Mouse (Mus musculus) hindbrain, embryonic 10.5 days (tissue): ENCODE results near the gene Ccdc33. TPM values are rescaled to one million over a fixed set of nuclear protein-coding genes. Genes with fewer than 3 reads are reported as not detected.

Experiments
- DNase-seq: peaks from one replicate; pipeline ENCODE4 v3.0.0-alpha.2; 2017; ENCODE audit warnings: low spot score
- H3K27ac ChIP-seq: fragments of 300-500 bp; sonication (generic); 2 replicates; pipeline ENCODE4 v1.5.1; 2016; ENCODE audit warnings: mild to moderate bottlenecking, moderate library complexity
- H3K27me3 ChIP-seq: fragments of 300-500 bp; sonication (generic); 2 replicates; pipeline ENCODE4 v1.6.1; 2016; ENCODE audit warnings: mild to moderate bottlenecking; ENCODE audit not compliant: poor library complexity, insufficient read depth, severe bottlenecking
- H3K36me3 ChIP-seq: fragments of 300-500 bp; sonication (generic); 2 replicates; pipeline ENCODE4 v1.6.1; 2016; ENCODE audit warnings: mild to moderate bottlenecking, moderate library complexity
- H3K4me1 ChIP-seq: fragments of 300-500 bp; sonication (generic); replicated peaks from 2 replicates; pipeline ENCODE4 v1.6.1; 2016; ENCODE audit warnings: mild to moderate bottlenecking
- H3K4me3 ChIP-seq: fragments of 300-500 bp; sonication (generic); 2 replicates; pipeline ENCODE4 v1.5.1; 2016; ENCODE audit warnings: mild to moderate bottlenecking, moderate library complexity
- H3K9me3 ChIP-seq: fragments of 300-500 bp; sonication (generic); 2 replicates; pipeline ENCODE4 v1.6.1; 2016; ENCODE audit warnings: mild to moderate bottlenecking, moderate library complexity
- WGBS: fragments of 180-500 bp; shearing (Covaris S2); methylation state at CpG from one replicate; pipeline ENCODE4 v1.1.7; 2016; 5-methylcytosine and 5-hydroxymethylcytosine counted together
- polyA plus RNA-seq: library from polyadenylated mRNA; unstranded; fragments of >200 nt; fragmentation: Nextera tagmentation; extraction: Ambion mirVana; gene quantifications from 2 replicates; pipeline ENCODE4 v1.2.1, GENCODE M21; 2016

Ccdc33 gene
- polyA plus RNA-seq, 1 experiment from 2014 or later: 0.99 TPM

- 48% methylated on average over 6 of the region's 6 CpGs for WGBS
- DNase-seq: no peak
Measured at GRCm38 (mm10) chr9:58049186-58049585, 69.4 kb downstream of the Ccdc33 start.

GRCm38 (mm10) chr9:58048621-58049020 is 70.0 kb downstream of the Ccdc33 start:
- WGBS: 14% methylated on average over 6 of the region's 6 CpGs
- H3K27me3 ChIP-seq: peaks cover 58% of the 10 kb centered on the region
- peaks cover 82% of the 10 kb centered on the region for H3K4me1 ChIP-seq
- H3K27ac ChIP-seq: peak overlapping the region; percentile 77
- no peaks in the 10 kb centered on the region for H3K9me3 ChIP-seq
- H3K4me3 ChIP-seq: peak overlapping the region; percentile 11; the same call in 1 of the 2 replicates
- DNase-seq: no peak
- no peaks in the 10 kb centered on the region for H3K36me3 ChIP-seq

More at GRCm38 (mm10) chr9:58049186-58049585, 69.4 kb downstream of the Ccdc33 start:
- Histone ChIP-seq H3K4me3 (no peak overlapping the region), H3K36me3 (no peaks in the 10 kb centered on the region), H3K27ac (peak overlapping the region; percentile 77), H3K9me3 (no peaks in the 10 kb centered on the region), H3K27me3 (peaks cover 59% of the 10 kb centered on the region), H3K4me1 (peaks cover 82% of the 10 kb centered on the region)

GRCm38 (mm10) chr9:58047061-58047460 is 71.6 kb downstream of the Ccdc33 start:
- no peak overlapping the region for H3K4me3 ChIP-seq
- no peaks in the 10 kb centered on the region for H3K36me3 ChIP-seq
- H3K27me3 ChIP-seq: peaks cover 64% of the 10 kb centered on the region
- 83% methylated on average over 10 of the region's 10 CpGs for WGBS
- no peaks in the 10 kb centered on the region for H3K9me3 ChIP-seq
- no peak for DNase-seq
- peak overlapping the region; percentile 69; the same call in 1 of the 2 replicates for H3K27ac ChIP-seq
- H3K4me1 ChIP-seq: peaks cover 90% of the 10 kb centered on the region

- Histone ChIP-seq H3K36me3 (no peaks in the 10 kb centered on the region), H3K27me3 (peaks cover 59% of the 10 kb centered on the region), H3K4me1 (peaks cover 95% of the 10 kb centered on the region), H3K4me3 (no peak overlapping the region), H3K27ac (peak overlapping the region; percentile 84), H3K9me3 (no peaks in the 10 kb centered on the region)
- DNase-seq: no peak
- 30% methylated on average over 4 of the region's 4 CpGs for WGBS
Measured at GRCm38 (mm10) chr9:58045646-58046045, 73.0 kb downstream of the Ccdc33 start.

- H3K27me3 ChIP-seq: peaks cover 52% of the 10 kb centered on the region
- WGBS: 35% methylated on average over 10 of the region's 10 CpGs
- peaks cover 99% of the 10 kb centered on the region for H3K4me1 ChIP-seq
Measured at GRCm38 (mm10) chr9:58044828-58045227, 73.8 kb downstream of the Ccdc33 start.

GRCm38 (mm10) chr9:58043496-58044017 is 75.1 kb downstream of the Ccdc33 start:
- Histone ChIP-seq H3K4me1 (peaks cover 99% of the 10 kb centered on the region), H3K36me3 (no peaks in the 10 kb centered on the region), H3K27ac (peak overlapping the region; percentile 84), H3K9me3 (no peaks in the 10 kb centered on the region), H3K4me3 (no peak overlapping the region), H3K27me3 (peaks cover 58% of the 10 kb centered on the region)
- no peak for DNase-seq
- WGBS: 76% methylated on average over 10 of the region's 10 CpGs

More at GRCm38 (mm10) chr9:58044828-58045227, 73.8 kb downstream of the Ccdc33 start:
- H3K36me3 ChIP-seq: no peaks in the 10 kb centered on the region
- peak; percentile 50 for DNase-seq
- H3K9me3 ChIP-seq: no peaks in the 10 kb centered on the region
- no peak overlapping the region for H3K4me3 ChIP-seq
- peak overlapping the region; percentile 84 for H3K27ac ChIP-seq

GRCm38 (mm10) chr9:58042391-58042790 is 76.2 kb downstream of the Ccdc33 start:
- Histone ChIP-seq H3K27me3 (peaks cover 61% of the 10 kb centered on the region), H3K36me3 (no peaks in the 10 kb centered on the region), H3K4me3 (no peak overlapping the region; the same call in 1 of the 2 replicates), H3K27ac (peak overlapping the region; percentile 84), H3K4me1 (peaks cover 91% of the 10 kb centered on the region), H3K9me3 (no peaks in the 10 kb centered on the region)
- peak; percentile 26 for DNase-seq
- WGBS: 18% methylated on average over 10 of the region's 10 CpGs

- no peak for DNase-seq
- Histone ChIP-seq H3K9me3 (no peaks in the 10 kb centered on the region), H3K36me3 (no peaks in the 10 kb centered on the region), H3K27me3 (peaks cover 64% of the 10 kb centered on the region), H3K27ac (peak overlapping the region; percentile 84), H3K4me3 (no peak overlapping the region), H3K4me1 (peaks cover 78% of the 10 kb centered on the region)
- WGBS: 27% methylated on average over 4 of the region's 4 CpGs
Measured at GRCm38 (mm10) chr9:58040977-58041376, 77.6 kb downstream of the Ccdc33 start.

- H3K4me1 ChIP-seq: peaks cover 54% of the 10 kb centered on the region
- DNase-seq: peak; percentile 84
- peak overlapping the region; percentile 64 for H3K27ac ChIP-seq
- no peaks in the 10 kb centered on the region for H3K9me3 ChIP-seq
- no peaks in the 10 kb centered on the region for H3K36me3 ChIP-seq
- whole genome bisulfite sequencing: 29% methylated on average over 19 of the region's 19 CpGs
- H3K27me3 ChIP-seq: peaks cover 53% of the 10 kb centered on the region
- no peak overlapping the region for H3K4me3 ChIP-seq
Measured at GRCm38 (mm10) chr9:58038500-58039168, 80.0 kb downstream of the Ccdc33 start.

GRCm38 (mm10) chr9:58036961-58037360 is 81.7 kb downstream of the Ccdc33 start:
- WGBS: 73% methylated on average over 4 of the region's 4 CpGs
- no peaks in the 10 kb centered on the region for H3K36me3 ChIP-seq
- H3K27me3 ChIP-seq: peaks cover 45% of the 10 kb centered on the region
- peaks cover 41% of the 10 kb centered on the region for H3K4me1 ChIP-seq
- no peak for DNase-seq
- no peak overlapping the region for H3K4me3 ChIP-seq
- no peak overlapping the region for H3K27ac ChIP-seq
- H3K9me3 ChIP-seq: no peaks in the 10 kb centered on the region

GRCm38 (mm10) chr9:58035951-58036698 is 82.5 kb downstream of the Ccdc33 start:
- 82% methylated on average over 7 of the region's 7 CpGs for WGBS
- Histone ChIP-seq H3K9me3 (no peaks in the 10 kb centered on the region), H3K4me3 (no peak overlapping the region), H3K27me3 (peaks cover 38% of the 10 kb centered on the region), H3K36me3 (no peaks in the 10 kb centered on the region), H3K4me1 (peaks cover 36% of the 10 kb centered on the region), H3K27ac (no peak overlapping the region)
- DNase-seq: no peak

- no peak for DNase-seq
- Histone ChIP-seq H3K27ac (no peak overlapping the region), H3K36me3 (no peaks in the 10 kb centered on the region), H3K9me3 (no peaks in the 10 kb centered on the region), H3K27me3 (peaks cover 38% of the 10 kb centered on the region), H3K4me1 (peaks cover 30% of the 10 kb centered on the region), H3K4me3 (no peak overlapping the region)
- WGBS: 83% methylated on average over 2 of the region's 2 CpGs
Measured at GRCm38 (mm10) chr9:58035519-58035918, 83.1 kb downstream of the Ccdc33 start.

- peaks cover 6% of the 10 kb centered on the region; the same call in 1 of the 2 replicates for H3K4me1 ChIP-seq
- WGBS: 86% methylated on average over 5 of the region's 5 CpGs
- peaks cover 8% of the 10 kb centered on the region for H3K27me3 ChIP-seq
- H3K4me3 ChIP-seq: no peak overlapping the region
- DNase-seq: no peak
- H3K27ac ChIP-seq: no peak overlapping the region
- H3K9me3 ChIP-seq: no peaks in the 10 kb centered on the region
- no peaks in the 10 kb centered on the region for H3K36me3 ChIP-seq
Measured at GRCm38 (mm10) chr9:58031895-58032294, 86.7 kb downstream of the Ccdc33 start.
